8 mouse cellular contexts compared by ENCODE assay signal in genomic region chr15:85646639-85647277, GRCm38 (mm10).
DNase-seq lines count a peak whose midpoint lies in the region; ATAC-seq and TF ChIP-seq lines count a peak whose summit lies in the region.

No protein-coding gene starts in this region.

- H3K4me3 ChIP-seq in cerebellum, adult 2 months (replicated peaks; ENCODE audit: insufficient read depth, low read depth, low read length): no peak overlapping the region
- H3K4me3 ChIP-seq in hindbrain, embryonic 10.5 days: peak overlapping the region; percentile 40; the same call in 1 of the 2 replicates

- no peaks in the 10 kb centered on the region for H3K27me3 ChIP-seq in cerebellum, adult 2 months (ENCODE audit: control insufficient read depth, insufficient read depth, low read length)
- H3K27me3 ChIP-seq in hindbrain, embryonic 10.5 days (ENCODE audit: insufficient read depth, poor library complexity, severe bottlenecking): peaks cover 99% of the 10 kb centered on the region

- no peak overlapping the region for H3K27ac ChIP-seq in cerebellum, adult 2 months (ENCODE audit: insufficient read depth, low read length)
- peak overlapping the region; percentile 50; the same call in 1 of the 2 replicates for H3K27ac ChIP-seq in hindbrain, embryonic 10.5 days

- 43% methylated on average over 9 of the region's 10 CpGs for WGBS in cerebellum, adult 2 months
- WGBS in hindbrain, embryonic 10.5 days: 29% methylated on average over 10 of the region's 10 CpGs

- DNase-seq in cerebellum, adult 9-11 months: peak; percentile 38
- DNase-seq in cerebellum, adult 2 months: no peak
- DNase-seq in hindbrain, embryonic 10.5 days (ENCODE audit: low spot score): no peak
- DNase-seq in retina, postnatal 1 day: no peak
- no peak for DNase-seq in layer of hippocampus, adult 9-10 months (ENCODE audit: low spot score)
- no peak for DNase-seq in embryo, embryonic 11 days

- H3K4me1 ChIP-seq in cerebellum, adult 2 months (ENCODE audit: control insufficient read depth, insufficient read depth, low read length): no peaks in the 10 kb centered on the region
- peaks cover 15% of the 10 kb centered on the region for H3K4me1 ChIP-seq in hindbrain, embryonic 10.5 days (replicated peaks)

- no peaks in the 10 kb centered on the region for H3K36me3 ChIP-seq in hindbrain, embryonic 10.5 days

- no peak for TF ChIP-seq POLR2A in cerebellum, adult 2 months (IDR thresholded peaks at IDR 0.05; ENCODE audit: borderline replicate concordance, insufficient read depth, low read length)

- TF ChIP-seq CTCF in cerebellum, adult 2 months (IDR thresholded peaks at IDR 0.05; ENCODE audit: borderline replicate concordance, insufficient read depth, low read depth, low read length): no peak

- ATAC-seq in CD4-positive, CD25-positive, alpha-beta regulatory T cell, adult 4 months: peak; percentile 23
- ATAC-seq in megakaryocyte, adult 5-6 weeks (ENCODE audit: poor library complexity, severe bottlenecking): peak; percentile 61

- H3K9me3 ChIP-seq in hindbrain, embryonic 10.5 days: no peaks in the 10 kb centered on the region
